Mouse (Mus musculus): ENCODE results near the gene Slc4a5.

DNA sequence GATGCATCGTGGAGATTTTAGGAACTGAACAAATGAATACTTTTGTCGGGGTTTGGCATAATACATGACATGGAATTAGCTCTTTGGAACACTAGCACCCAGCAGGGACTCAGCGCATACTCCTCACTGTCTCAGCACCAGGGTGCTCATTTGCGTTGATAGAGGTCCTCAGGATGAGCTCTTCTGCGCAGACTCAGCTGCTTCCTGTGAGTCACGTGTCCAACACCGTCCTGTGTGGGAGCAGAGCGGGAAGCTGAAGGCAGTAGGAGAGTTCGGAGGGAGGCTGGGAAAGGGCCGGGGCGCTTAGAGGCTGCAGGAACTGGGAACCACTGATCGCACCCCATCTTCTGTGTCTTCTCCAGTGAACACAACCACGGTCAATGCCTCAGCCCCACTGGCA, 57.5 kb downstream of the Slc4a5 start:
- TF ChIP-seq ZNF384 (IDR thresholded peaks at IDR 0.05; ENCODE audit: low read depth, low read length) (no peak), ZC3H11A (IDR thresholded peaks at IDR 0.05; ENCODE audit: borderline replicate concordance, low read depth, low read length) (no peak), HCFC1 (IDR thresholded peaks at IDR 0.05; ENCODE audit: borderline replicate concordance, insufficient read depth, low read length) (no peak)

Measured in ES-E14 (cell line).